Mouse (Mus musculus) intestine, embryonic 16.5 days (tissue): Measurements from ENCODE around the gene Nubp1. TPM values are rescaled to one million over a fixed set of nuclear protein-coding genes. Genes with fewer than 3 reads are reported as not detected.

Experiments
- ATAC-seq: fragments of 200-750 bp; cut with Nextera tagmentation; 2 replicates; pipeline ENCODE4 v1.8.0; 2017; ENCODE audit warnings: moderate TSS enrichment, moderate library complexity
- H3K27ac ChIP-seq: fragments of 300-500 bp; sonication (generic); 2 replicates; pipeline ENCODE4 v1.5.1; 2014; ENCODE audit warnings: mild to moderate bottlenecking, low read length
- H3K27me3 ChIP-seq: fragments of 300-500 bp; sonication (generic); replicated peaks from 2 replicates; pipeline ENCODE4 v1.6.1; 2014; ENCODE audit warnings: low read length, control low read depth, mixed read lengths; ENCODE audit not compliant: control insufficient read depth, insufficient read depth
- H3K36me3 ChIP-seq: fragments of 300-500 bp; sonication (generic); 2 replicates; pipeline ENCODE4 v1.6.1; 2014; ENCODE audit warnings: low read length, control low read depth; ENCODE audit not compliant: control insufficient read depth, insufficient read depth
- H3K4me1 ChIP-seq: fragments of 300-500 bp; sonication (generic); 2 replicates; pipeline ENCODE4 v1.6.1; 2014; ENCODE audit warnings: low read length, control low read depth, mixed read lengths; ENCODE audit not compliant: control insufficient read depth, insufficient read depth
- H3K4me2 ChIP-seq: fragments of 300-500 bp; sonication (generic); 2 replicates; pipeline ENCODE4 v1.6.1; 2014; ENCODE audit warnings: low read depth, low read length, control low read depth
- H3K4me3 ChIP-seq: fragments of 300-500 bp; sonication (generic); 2 replicates; pipeline ENCODE4 v1.5.1; 2014; ENCODE audit warnings: mild to moderate bottlenecking, low read length
- H3K9ac ChIP-seq: fragments of 300-500 bp; sonication (generic); 2 replicates; pipeline ENCODE4 v1.6.1; 2014; ENCODE audit warnings: low read depth, low read length
- H3K9me3 ChIP-seq: fragments of 300-500 bp; sonication (generic); 2 replicates; pipeline ENCODE4 v1.6.1; 2016; ENCODE audit warnings: low read length, control low read depth; ENCODE audit not compliant: control insufficient read depth
- WGBS: fragments of 180-500 bp; shearing (Covaris S2); extraction: QIAGEN DNeasy Blood & Tissue Kit; methylation state at CpG from one replicate; pipeline ENCODE4 v1.1.7; 2014; 5-methylcytosine and 5-hydroxymethylcytosine counted together
- polyA plus RNA-seq: library from polyadenylated mRNA; unstranded; fragments of >200 nt; fragmentation: Nextera tagmentation; extraction: Ambion mirVana; gene quantifications from 2 replicates; pipeline ENCODE4 v1.2.1, GENCODE M21; 2015

The Nubp1 gene
- polyA plus RNA-seq, 1 experiment from 2014 or later = 52.0 TPM

GRCm38 (mm10) chr16:10399160-10399559 is 12.6 kb upstream of the Nubp1 start:
- 31% methylated on average over 7 of the region's 7 CpGs for WGBS
- Histone ChIP-seq H3K27ac (no peak overlapping the region), H3K27me3 (no peaks in the 10 kb centered on the region), H3K9ac (no peak overlapping the region), H3K4me1 (no peaks in the 10 kb centered on the region), H3K36me3 (no peaks in the 10 kb centered on the region), H3K9me3 (no peaks in the 10 kb centered on the region), H3K4me2 (no peak overlapping the region), H3K4me3 (no peak overlapping the region)
- ATAC-seq = no peak; the same call in 1 of the 2 replicates

GRCm38 (mm10) chr16:10415976-10416375 is 4.2 kb downstream of the Nubp1 start:
- no peaks in the 10 kb centered on the region for H3K27me3 ChIP-seq
- no peak overlapping the region for H3K4me2 ChIP-seq
- WGBS = 78% methylated on average over 6 of the region's 6 CpGs
- H3K27ac ChIP-seq = no peak overlapping the region
- H3K36me3 ChIP-seq = peaks cover 13% of the 10 kb centered on the region
- H3K4me3 ChIP-seq = no peak overlapping the region
- no peak overlapping the region for H3K9ac ChIP-seq
- ATAC-seq = no peak
- H3K9me3 ChIP-seq = no peaks in the 10 kb centered on the region
- H3K4me1 ChIP-seq = peaks cover 4% of the 10 kb centered on the region; the same call in 1 of the 2 replicates

- no peak overlapping the region for H3K27ac ChIP-seq
- no peak overlapping the region for H3K4me3 ChIP-seq
- H3K4me2 ChIP-seq = no peak overlapping the region
- 92% methylated on average over 4 of the region's 4 CpGs for WGBS
- no peak for ATAC-seq
- no peaks in the 10 kb centered on the region for H3K27me3 ChIP-seq
- H3K4me1 ChIP-seq = peaks cover 4% of the 10 kb centered on the region; the same call in 1 of the 2 replicates
- H3K36me3 ChIP-seq = peaks cover 18% of the 10 kb centered on the region
- no peak overlapping the region for H3K9ac ChIP-seq
- H3K9me3 ChIP-seq = no peaks in the 10 kb centered on the region
These were observed 5.1 kb downstream of the Nubp1 start for GRCm38 (mm10) chr16:10416866-10417265.

GRCm38 (mm10) chr16:10417723-10418259 is 6.0 kb downstream of the Nubp1 start:
- H3K27ac ChIP-seq = no peak overlapping the region
- H3K9me3 ChIP-seq = no peaks in the 10 kb centered on the region
- no peak overlapping the region for H3K4me3 ChIP-seq
- no peak for ATAC-seq
- 93% methylated on average over 9 of the region's 9 CpGs for WGBS
- H3K4me2 ChIP-seq = no peak overlapping the region
- H3K9ac ChIP-seq = no peak overlapping the region
- H3K4me1 ChIP-seq = no peaks in the 10 kb centered on the region
- H3K36me3 ChIP-seq = peaks cover 20% of the 10 kb centered on the region
- H3K27me3 ChIP-seq = no peaks in the 10 kb centered on the region

- 95% methylated on average over 9 of the region's 9 CpGs for WGBS
- Histone ChIP-seq H3K36me3 (peaks cover 27% of the 10 kb centered on the region), H3K27ac (no peak overlapping the region), H3K4me3 (no peak overlapping the region), H3K27me3 (no peaks in the 10 kb centered on the region), H3K4me2 (no peak overlapping the region), H3K4me1 (no peaks in the 10 kb centered on the region), H3K9me3 (no peaks in the 10 kb centered on the region), H3K9ac (no peak overlapping the region)
- ATAC-seq = no peak
These were observed 8.8 kb downstream of the Nubp1 start for GRCm38 (mm10) chr16:10420447-10421054.

GRCm38 (mm10) chr16:10431911-10432310 is 20.2 kb downstream of the Nubp1 start:
- H3K9ac ChIP-seq = no peak overlapping the region
- WGBS = 76% methylated on average over 1 of the region's 1 CpGs
- H3K27me3 ChIP-seq = no peaks in the 10 kb centered on the region
- no peak overlapping the region for H3K4me2 ChIP-seq
- H3K4me1 ChIP-seq = no peaks in the 10 kb centered on the region
- H3K27ac ChIP-seq = no peak overlapping the region
- no peaks in the 10 kb centered on the region for H3K9me3 ChIP-seq
- no peak overlapping the region for H3K4me3 ChIP-seq
- ATAC-seq = no peak
- H3K36me3 ChIP-seq = no peaks in the 10 kb centered on the region

GRCm38 (mm10) chr16:10432387-10432786 is 20.6 kb downstream of the Nubp1 start:
- Histone ChIP-seq H3K4me3 (no peak overlapping the region), H3K9ac (no peak overlapping the region), H3K4me1 (no peaks in the 10 kb centered on the region), H3K9me3 (no peaks in the 10 kb centered on the region), H3K36me3 (no peaks in the 10 kb centered on the region), H3K27ac (no peak overlapping the region), H3K27me3 (no peaks in the 10 kb centered on the region), H3K4me2 (no peak overlapping the region)
- ATAC-seq = no peak
- WGBS = 87% methylated on average over 4 of the region's 4 CpGs

GRCm38 (mm10) chr16:10433344-10433743 is 21.6 kb downstream of the Nubp1 start:
- WGBS = 85% methylated on average over 5 of the region's 5 CpGs
- no peak overlapping the region for H3K27ac ChIP-seq

GRCm38 (mm10) chr16:10436166-10436565 is 24.4 kb downstream of the Nubp1 start:
- Histone ChIP-seq H3K27ac (no peak overlapping the region), H3K27me3 (no peaks in the 10 kb centered on the region), H3K9me3 (no peaks in the 10 kb centered on the region), H3K9ac (no peak overlapping the region), H3K4me2 (no peak overlapping the region), H3K4me1 (no peaks in the 10 kb centered on the region), H3K4me3 (no peak overlapping the region), H3K36me3 (no peaks in the 10 kb centered on the region)
- ATAC-seq = peak; percentile 59; the same call in 1 of the 2 replicates
- 70% methylated on average over 6 of the region's 6 CpGs for WGBS

More at GRCm38 (mm10) chr16:10433344-10433743, 21.6 kb downstream of the Nubp1 start:
- no peaks in the 10 kb centered on the region for H3K36me3 ChIP-seq
- H3K9ac ChIP-seq = no peak overlapping the region
- no peaks in the 10 kb centered on the region for H3K4me1 ChIP-seq
- ATAC-seq = no peak
- H3K27me3 ChIP-seq = no peaks in the 10 kb centered on the region
- H3K4me2 ChIP-seq = no peak overlapping the region
- no peak overlapping the region for H3K4me3 ChIP-seq
- no peaks in the 10 kb centered on the region for H3K9me3 ChIP-seq

GRCm38 (mm10) chr16:10438055-10438454 is 26.3 kb downstream of the Nubp1 start:
- Histone ChIP-seq H3K4me1 (no peaks in the 10 kb centered on the region), H3K27me3 (no peaks in the 10 kb centered on the region), H3K9me3 (no peaks in the 10 kb centered on the region), H3K9ac (no peak overlapping the region), H3K4me3 (no peak overlapping the region), H3K4me2 (no peak overlapping the region), H3K36me3 (no peaks in the 10 kb centered on the region), H3K27ac (no peak overlapping the region)
- WGBS = 82% methylated on average over 5 of the region's 5 CpGs
- no peak for ATAC-seq
